Mouse (Mus musculus): ENCODE results near the gene Phf6. TPM values are rescaled to one million over a fixed set of nuclear protein-coding genes. Genes with fewer than 3 reads are reported as not detected.
A peak's percentile ranks its signal among the peaks of the same experiment; 100 is the strongest.
"Not testable (repeated sequence)": the region's sequence is repeated elsewhere in the genome, so short reads cannot be mapped to it uniquely, and the experiment has no call there.

Gene Phf6
- polyA plus RNA-seq, 1 experiment from 2014 or later: 8.1 TPM

GRCm38 (mm10) chrX:52971211-52972006, 59.3 kb downstream of the Phf6 start:
- no peak overlapping the region for H3K9ac ChIP-seq (replicated peaks; ENCODE audit: low read depth)
- no peaks in the 10 kb centered on the region for H3K9me3 ChIP-seq (ENCODE audit: low read length)
- no peaks in the 10 kb centered on the region for H3K27me3 ChIP-seq (replicated peaks; ENCODE audit: insufficient read depth, low read length)
- no peak for TF ChIP-seq EP300 (IDR thresholded peaks at IDR 0.05)
- TF ChIP-seq CTCF (IDR thresholded peaks at IDR 0.05): no peak
- H3K4me2 ChIP-seq (replicated peaks; ENCODE audit: low read depth, low read length): no peak overlapping the region
- no peak overlapping the region for H3K27ac ChIP-seq (ENCODE audit: low read length)
- no peaks in the 10 kb centered on the region for H3K36me3 ChIP-seq (ENCODE audit: insufficient read depth, low read length)
- no peak overlapping the region for H3K4me3 ChIP-seq (ENCODE audit: low read depth, low read length)
- ATAC-seq (peak; percentile 89), DNase-seq (ENCODE audit: low spot score) (peak; percentile 40)
- H3K4me1 ChIP-seq (ENCODE audit: insufficient read depth, low read depth, low read length): no peaks in the 10 kb centered on the region
- 17% methylated on average over 3 of the region's 3 CpGs for WGBS

GRCm38 (mm10) chrX:52972129-52972528, 60.1 kb downstream of the Phf6 start:
- DNase-seq (ENCODE audit: low spot score): no peak
- TF ChIP-seq EP300 (IDR thresholded peaks at IDR 0.05): no peak
- TF ChIP-seq CTCF (IDR thresholded peaks at IDR 0.05): no peak
- Histone ChIP-seq H3K4me2 (replicated peaks; ENCODE audit: low read depth, low read length) (no peak overlapping the region), H3K9me3 (ENCODE audit: low read length) (no peaks in the 10 kb centered on the region), H3K4me3 (ENCODE audit: low read depth, low read length) (no peak overlapping the region), H3K4me1 (ENCODE audit: insufficient read depth, low read depth, low read length) (no peaks in the 10 kb centered on the region), H3K36me3 (ENCODE audit: insufficient read depth, low read length) (no peaks in the 10 kb centered on the region), H3K27me3 (replicated peaks; ENCODE audit: insufficient read depth, low read length) (no peaks in the 10 kb centered on the region), H3K27ac (ENCODE audit: low read length) (no peak overlapping the region), H3K9ac (replicated peaks; ENCODE audit: low read depth) (no peak overlapping the region)
- WGBS: 87% methylated on average over 1 of the region's 1 CpGs
- ATAC-seq: peak; percentile 14; the same call in 1 of the 2 replicates

- Histone ChIP-seq H3K27me3 (replicated peaks; ENCODE audit: insufficient read depth, low read length) (no peaks in the 10 kb centered on the region), H3K9ac (replicated peaks; ENCODE audit: low read depth) (no peak overlapping the region), H3K36me3 (ENCODE audit: insufficient read depth, low read length) (no peaks in the 10 kb centered on the region), H3K4me1 (ENCODE audit: insufficient read depth, low read depth, low read length) (no peaks in the 10 kb centered on the region), H3K4me3 (ENCODE audit: low read depth, low read length) (no peak overlapping the region), H3K9me3 (ENCODE audit: low read length) (no peaks in the 10 kb centered on the region), H3K4me2 (replicated peaks; ENCODE audit: low read depth, low read length) (no peak overlapping the region), H3K27ac (ENCODE audit: low read length) (no peak overlapping the region)
- DNase-seq (ENCODE audit: low spot score) (no peak), ATAC-seq (no peak)
- WGBS: 100% methylated on average over 1 of the region's 1 CpGs
- TF ChIP-seq EP300 (IDR thresholded peaks at IDR 0.05) (no peak), CTCF (IDR thresholded peaks at IDR 0.05) (no peak)
Observed at GRCm38 (mm10) chrX:52972680-52973079, 60.6 kb downstream of the Phf6 start.

GRCm38 (mm10) chrX:52978576-52978975, 66.5 kb downstream of the Phf6 start:
- TF ChIP-seq CTCF (IDR thresholded peaks at IDR 0.05) (no peak), EP300 (IDR thresholded peaks at IDR 0.05) (no peak)
- no peaks in the 10 kb centered on the region for H3K9me3 ChIP-seq (ENCODE audit: low read length)
- no peak overlapping the region for H3K9ac ChIP-seq (replicated peaks; ENCODE audit: low read depth)
- no peak overlapping the region for H3K27ac ChIP-seq (ENCODE audit: low read length)
- H3K27me3 ChIP-seq (replicated peaks; ENCODE audit: insufficient read depth, low read length): no peaks in the 10 kb centered on the region
- 22% methylated on average over 1 of the region's 1 CpGs for WGBS
- ATAC-seq: no peak
- no peak overlapping the region for H3K4me2 ChIP-seq (replicated peaks; ENCODE audit: low read depth, low read length)
- no peaks in the 10 kb centered on the region for H3K4me1 ChIP-seq (ENCODE audit: insufficient read depth, low read depth, low read length)
- DNase-seq (ENCODE audit: low spot score): no peak
- H3K4me3 ChIP-seq (ENCODE audit: low read depth, low read length): no peak overlapping the region
- no peaks in the 10 kb centered on the region for H3K36me3 ChIP-seq (ENCODE audit: insufficient read depth, low read length)

GRCm38 (mm10) chrX:52981378-52981777, 69.3 kb downstream of the Phf6 start:
- Histone ChIP-seq H3K9me3 (ENCODE audit: low read length) (no peaks in the 10 kb centered on the region), H3K27ac (ENCODE audit: low read length) (no peak overlapping the region), H3K36me3 (ENCODE audit: insufficient read depth, low read length) (no peaks in the 10 kb centered on the region), H3K4me2 (replicated peaks; ENCODE audit: low read depth, low read length) (no peak overlapping the region), H3K9ac (replicated peaks; ENCODE audit: low read depth) (no peak overlapping the region), H3K4me3 (ENCODE audit: low read depth, low read length) (no peak overlapping the region), H3K27me3 (replicated peaks; ENCODE audit: insufficient read depth, low read length) (no peaks in the 10 kb centered on the region), H3K4me1 (ENCODE audit: insufficient read depth, low read depth, low read length) (no peaks in the 10 kb centered on the region)
- TF ChIP-seq EP300 (IDR thresholded peaks at IDR 0.05) (no peak), CTCF (IDR thresholded peaks at IDR 0.05) (no peak)
- no peak for ATAC-seq
- 67% methylated on average over 3 of the region's 3 CpGs for WGBS
- DNase-seq (ENCODE audit: low spot score): no peak

- Histone ChIP-seq H3K9ac (replicated peaks; ENCODE audit: low read depth) (peak within 1 kb of the TSS; percentile 70), H3K27ac (ENCODE audit: low read length) (peak within 1 kb of the TSS; percentile 94), H3K4me1 (ENCODE audit: insufficient read depth, low read depth, low read length) (no peaks in the 10 kb centered on the region; the same call in 1 of the 2 replicates), H3K36me3 (ENCODE audit: insufficient read depth, low read length) (no peaks in the 10 kb centered on the region), H3K9me3 (ENCODE audit: low read length) (no peaks in the 10 kb centered on the region), H3K4me3 (ENCODE audit: low read depth, low read length) (peak within 1 kb of the TSS; percentile 67), H3K4me2 (replicated peaks; ENCODE audit: low read depth, low read length) (peak within 1 kb of the TSS; percentile 48), H3K27me3 (replicated peaks; ENCODE audit: insufficient read depth, low read length) (no peaks in the 10 kb centered on the region)
- TF ChIP-seq EP300 (IDR thresholded peaks at IDR 0.05) (no peak), CTCF (IDR thresholded peaks at IDR 0.05) (no peak)
- ATAC-seq: peak; percentile 98
- DNase-seq (ENCODE audit: low spot score): peak; percentile 89
- WGBS: 10% methylated on average over 43 of the region's 72 CpGs
Observed at GRCm38 (mm10) chrX:52987905-52988783, 76.1 kb downstream of the Phf6 start, which contains the start of gene Hprt. Gene Hprt (plus strand): TSS chrX:52988137.

GRCm38 (mm10) chrX:52994726-52995125, 82.7 kb downstream of the Phf6 start:
- not testable (repeated sequence) for H3K4me1 ChIP-seq (ENCODE audit: insufficient read depth, low read depth, low read length); H3K4me2 ChIP-seq (replicated peaks; ENCODE audit: low read depth, low read length); H3K27me3 ChIP-seq (replicated peaks; ENCODE audit: insufficient read depth, low read length); H3K9me3 ChIP-seq (ENCODE audit: low read length); H3K9ac ChIP-seq (replicated peaks; ENCODE audit: low read depth); H3K36me3 ChIP-seq (ENCODE audit: insufficient read depth, low read length); ATAC-seq; DNase-seq (ENCODE audit: low spot score); H3K4me3 ChIP-seq (ENCODE audit: low read depth, low read length); H3K27ac ChIP-seq (ENCODE audit: low read length)
- 72% methylated on average over 5 of the region's 5 CpGs for WGBS

All from lung, postnatal 0 days (tissue).